Mouse (Mus musculus): ENCODE data around the gene B230217C12Rik.
"Not testable (repeated sequence)": the region's sequence is repeated elsewhere in the genome, so short reads cannot be mapped to it uniquely, and the experiment has no call there.

Gene B230217C12Rik

DNA sequence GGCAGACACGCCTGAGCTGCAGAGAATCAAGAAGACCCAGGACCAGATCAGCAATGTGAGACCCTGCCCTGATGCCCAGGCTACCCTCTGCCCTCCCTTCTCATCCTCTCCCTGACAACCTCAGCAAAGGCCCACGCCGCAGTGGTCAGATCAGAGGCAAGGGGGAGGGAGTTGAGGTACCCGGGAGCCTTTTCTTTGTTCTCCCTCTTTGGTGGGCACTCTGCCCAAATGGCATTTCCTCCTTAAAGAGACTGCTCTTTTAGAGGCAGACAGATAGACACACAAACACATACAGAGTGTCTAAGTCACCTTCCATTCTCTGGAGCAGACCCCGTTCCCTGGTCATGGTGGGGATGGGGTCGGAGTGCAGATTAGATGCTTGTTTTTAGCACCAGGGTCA lies 15.7 kb upstream of the B230217C12Rik start:
- DNase-seq (ENCODE audit: low read depth, low spot score): no peak

DNA sequence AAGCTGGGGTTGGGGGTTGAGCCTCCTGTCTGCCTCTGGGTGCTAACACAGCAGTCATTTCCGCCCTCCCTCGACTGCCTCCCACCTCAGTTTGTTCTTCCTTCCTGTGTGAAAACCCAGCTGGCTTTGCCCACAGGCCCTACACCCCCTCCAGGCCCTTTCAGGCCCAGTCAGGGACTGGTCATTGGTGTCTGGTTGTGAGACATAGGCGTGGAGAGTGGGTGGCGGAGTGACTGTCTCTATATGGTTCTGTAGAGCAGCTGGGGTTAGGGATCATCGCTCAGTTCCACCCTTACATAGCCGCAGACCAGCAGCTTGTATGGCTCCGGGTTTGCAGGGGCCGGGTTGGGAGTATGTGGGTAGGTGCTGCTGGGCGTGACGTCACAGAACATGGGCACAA lies 15.3 kb upstream of the B230217C12Rik start:
- DNase-seq (ENCODE audit: low read depth, low spot score): no peak

DNA sequence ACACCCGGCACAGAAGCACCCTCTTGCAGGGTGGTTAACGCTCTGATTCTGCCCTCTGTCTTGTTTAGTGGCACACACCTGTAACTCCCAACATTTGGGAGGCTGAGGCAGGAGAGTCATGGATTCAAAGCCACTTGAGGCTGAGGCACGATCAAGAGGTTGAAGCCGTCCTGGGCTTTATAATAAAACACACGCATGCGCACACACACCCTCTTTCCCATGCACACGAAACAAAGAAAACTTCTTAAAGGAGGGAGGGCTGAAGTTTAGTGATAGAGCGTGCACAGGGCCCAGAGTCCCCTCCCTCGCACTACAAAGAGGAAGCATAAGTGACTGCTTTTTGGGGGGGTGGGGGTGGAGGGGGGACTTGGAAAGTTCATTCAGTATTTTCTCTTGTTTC lies 14.6 kb upstream of the B230217C12Rik start:
- DNase-seq (ENCODE audit: low read depth, low spot score): peak; percentile 63

DNA sequence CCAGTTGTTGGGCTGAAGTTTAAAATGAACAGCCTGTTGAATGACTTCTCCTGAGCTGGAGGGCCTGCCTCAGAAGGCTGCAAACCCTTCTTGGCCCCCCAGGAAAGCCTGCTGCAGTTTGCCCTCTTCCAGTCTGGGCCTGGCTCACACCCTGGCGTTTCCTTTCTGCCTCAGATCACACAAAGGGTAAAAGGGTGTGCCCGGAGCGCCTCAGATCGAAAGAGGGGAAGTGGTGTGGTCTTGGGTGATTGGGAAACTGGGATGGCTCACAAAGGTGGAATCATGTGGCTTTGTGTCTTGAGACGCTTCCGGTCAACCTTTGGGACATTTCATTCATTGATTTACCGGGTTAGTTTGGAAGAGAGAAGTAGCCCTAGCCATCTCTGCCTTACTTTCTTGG lies 14.2 kb upstream of the B230217C12Rik start:
- DNase-seq (ENCODE audit: low read depth, low spot score): peak; percentile 58

DNA sequence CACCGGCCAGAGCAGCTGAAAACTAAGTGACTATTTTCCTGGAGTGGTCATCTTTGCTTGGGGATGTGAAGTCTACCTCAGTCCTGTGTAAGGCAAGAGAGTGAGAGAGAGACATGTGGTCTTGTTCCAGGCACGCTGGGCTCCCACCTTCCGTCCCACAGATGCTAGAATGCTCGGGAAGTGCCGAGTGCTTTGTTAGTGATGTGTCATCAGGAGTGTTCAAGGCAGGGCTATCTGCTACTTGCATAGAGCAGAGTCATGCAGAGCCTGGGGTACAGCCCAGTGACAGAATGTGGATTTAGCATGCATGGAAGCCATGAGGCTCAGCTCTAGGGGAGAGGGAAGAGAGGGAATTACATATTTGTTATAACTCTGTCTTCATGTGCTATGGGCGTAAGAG lies 12.9 kb upstream of the B230217C12Rik start:
- peak; percentile 54 for DNase-seq (ENCODE audit: low read depth, low spot score)

DNA sequence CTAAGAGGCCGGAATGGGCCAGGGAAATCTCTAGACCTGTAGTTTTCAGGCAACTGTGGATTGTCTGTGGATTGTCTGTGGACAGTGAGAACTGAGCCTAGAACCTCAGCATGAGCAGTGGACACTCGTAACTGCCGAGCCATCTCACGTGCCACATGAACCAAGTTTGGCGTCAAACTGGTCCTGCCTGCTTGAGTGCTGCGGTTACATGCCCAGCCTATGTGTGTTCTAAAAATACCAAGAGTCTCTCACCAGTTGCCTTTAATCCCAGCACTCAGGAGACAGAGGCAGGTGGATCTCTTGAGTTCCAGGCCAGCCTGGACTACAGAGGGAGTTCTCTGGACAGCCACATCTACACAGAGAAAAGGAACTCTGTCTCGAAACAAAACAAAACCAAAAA lies 11.2 kb upstream of the B230217C12Rik start:
- no peak for DNase-seq (ENCODE audit: low read depth, low spot score)

DNA sequence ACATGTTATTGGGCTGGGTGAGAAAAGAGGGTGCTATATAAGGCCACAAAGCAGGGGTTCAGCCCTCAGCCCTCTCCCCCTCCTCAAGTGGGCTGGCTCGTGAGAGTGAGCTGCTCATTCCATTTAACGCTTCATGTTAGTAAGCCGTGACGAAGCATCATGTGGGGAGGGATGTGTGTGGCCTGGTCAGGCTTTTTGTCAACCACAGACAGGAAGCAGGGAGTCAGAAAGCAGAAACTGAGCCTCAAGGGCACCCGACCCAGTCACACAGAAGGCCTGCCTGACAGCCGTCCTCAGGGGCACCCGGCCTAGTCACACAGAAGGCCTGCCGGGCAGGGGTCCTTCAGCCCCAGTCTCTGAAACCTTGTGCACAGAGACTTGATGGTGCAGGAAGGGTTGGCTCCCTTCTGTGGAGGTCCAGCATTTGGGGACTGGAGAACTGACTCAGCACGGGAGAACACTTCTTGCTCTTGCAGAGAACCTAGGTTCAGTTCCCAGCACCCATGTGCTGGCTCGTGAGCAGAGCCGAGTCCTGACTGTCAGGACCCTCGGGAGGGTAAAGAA lies 10.6 kb upstream of the B230217C12Rik start:
- no peak for DNase-seq (ENCODE audit: low read depth, low spot score)

DNA sequence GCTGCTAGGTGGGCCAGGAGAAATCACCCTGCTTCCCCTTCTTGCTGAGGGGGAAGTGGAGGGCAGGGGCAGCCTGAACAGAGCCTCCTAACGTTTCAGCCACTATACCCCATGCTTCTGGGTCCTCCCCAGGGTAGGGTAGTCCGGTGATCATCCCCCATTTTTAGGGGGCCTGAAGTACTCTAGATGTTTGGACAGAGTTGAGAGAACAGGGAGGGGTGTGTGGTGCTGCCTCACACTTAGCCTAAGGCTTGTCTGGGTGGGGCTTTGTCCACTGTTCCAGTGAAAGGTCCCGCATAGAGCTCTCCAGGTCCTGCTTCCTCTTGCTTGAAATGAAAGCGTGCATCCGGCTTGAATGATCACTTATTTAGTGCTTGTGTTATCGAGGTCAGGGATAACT lies 10.1 kb upstream of the B230217C12Rik start:
- peak; percentile 36 for DNase-seq (ENCODE audit: low read depth, low spot score)

DNA sequence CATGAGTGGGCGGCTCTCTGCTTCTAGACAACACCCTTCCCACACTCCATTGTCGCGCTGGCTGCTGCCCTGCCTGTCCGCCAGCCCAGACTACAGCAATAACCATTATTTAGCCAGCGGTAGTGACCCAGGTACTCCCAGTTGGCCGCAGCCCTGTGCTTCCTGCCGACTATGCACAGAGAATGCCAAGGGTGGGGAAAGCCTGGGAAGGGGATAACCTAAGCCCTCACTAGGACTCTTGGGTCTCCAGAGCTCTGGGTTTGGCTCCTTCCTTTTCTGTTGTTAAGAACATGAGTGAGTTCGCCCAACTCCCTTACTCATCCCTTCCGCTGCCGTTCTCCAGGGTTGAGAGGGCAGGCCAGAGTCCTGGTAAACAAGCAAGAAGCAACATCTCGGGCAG lies 8.6 kb upstream of the B230217C12Rik start:
- no peak for DNase-seq (ENCODE audit: low read depth, low spot score)

DNA sequence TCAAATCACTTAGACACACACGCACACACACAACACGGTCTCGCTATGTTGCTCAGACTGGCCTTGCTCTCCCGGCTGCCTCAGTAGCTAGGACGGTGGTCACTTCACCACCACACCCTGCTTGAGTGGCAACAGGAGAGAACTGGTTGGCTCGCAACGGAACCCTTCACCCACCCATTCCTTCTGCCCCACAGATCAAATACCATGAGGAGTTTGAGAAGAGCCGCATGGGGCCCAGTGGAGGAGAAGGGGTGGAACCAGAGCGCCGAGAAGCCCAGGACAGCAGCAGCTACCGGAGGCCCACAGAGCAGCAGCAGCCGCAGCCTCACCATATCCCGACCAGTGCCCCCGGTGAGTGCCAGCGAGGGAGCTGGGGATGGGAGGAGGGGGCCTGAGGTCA lies 7.2 kb upstream of the B230217C12Rik start:
- DNase-seq (ENCODE audit: low read depth, low spot score): no peak

DNA sequence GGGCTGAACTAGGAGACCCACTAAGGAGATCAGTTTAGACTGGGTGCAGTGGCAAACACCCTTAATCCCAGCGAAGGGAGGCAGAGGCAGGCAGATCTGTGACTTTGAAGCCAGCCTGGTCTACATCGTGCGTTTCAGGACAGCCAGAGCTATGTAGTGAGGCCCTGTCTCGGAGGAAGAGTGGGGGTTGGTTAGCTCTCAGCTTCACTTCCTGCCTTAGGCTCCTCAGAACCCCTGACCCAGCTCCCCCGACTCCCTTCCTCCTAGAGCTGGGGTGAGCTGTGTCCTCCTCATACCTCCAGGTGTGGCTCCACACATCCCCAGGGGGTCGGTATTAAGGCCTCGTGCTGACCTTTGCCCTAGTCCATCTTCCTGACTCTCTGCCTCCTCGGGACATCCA lies 4.0 kb upstream of the B230217C12Rik start:
- DNase-seq (ENCODE audit: low read depth, low spot score): no peak

DNA sequence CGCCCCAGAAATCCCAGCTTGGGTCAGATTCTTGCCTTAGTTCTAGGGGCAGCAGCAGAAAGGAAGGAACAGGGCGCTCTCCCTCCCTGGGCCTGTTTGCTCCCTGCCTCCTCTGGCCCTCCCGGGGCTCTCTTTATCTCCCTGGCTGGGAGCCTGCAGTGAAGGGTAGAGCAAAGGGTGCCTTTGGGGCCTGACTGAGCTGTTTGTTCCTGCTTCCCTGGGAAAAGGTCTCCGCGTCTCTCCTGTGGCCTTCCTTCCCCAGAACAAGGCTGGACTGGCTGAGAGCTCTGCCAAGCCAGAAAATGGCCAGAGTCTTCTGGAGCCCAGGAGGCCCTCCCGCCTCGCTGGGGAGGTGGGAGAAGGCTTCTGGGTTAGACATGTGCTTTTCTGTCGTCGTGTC lies 3.5 kb upstream of the B230217C12Rik start:
- not testable (repeated sequence) for DNase-seq (ENCODE audit: low read depth, low spot score)

DNA sequence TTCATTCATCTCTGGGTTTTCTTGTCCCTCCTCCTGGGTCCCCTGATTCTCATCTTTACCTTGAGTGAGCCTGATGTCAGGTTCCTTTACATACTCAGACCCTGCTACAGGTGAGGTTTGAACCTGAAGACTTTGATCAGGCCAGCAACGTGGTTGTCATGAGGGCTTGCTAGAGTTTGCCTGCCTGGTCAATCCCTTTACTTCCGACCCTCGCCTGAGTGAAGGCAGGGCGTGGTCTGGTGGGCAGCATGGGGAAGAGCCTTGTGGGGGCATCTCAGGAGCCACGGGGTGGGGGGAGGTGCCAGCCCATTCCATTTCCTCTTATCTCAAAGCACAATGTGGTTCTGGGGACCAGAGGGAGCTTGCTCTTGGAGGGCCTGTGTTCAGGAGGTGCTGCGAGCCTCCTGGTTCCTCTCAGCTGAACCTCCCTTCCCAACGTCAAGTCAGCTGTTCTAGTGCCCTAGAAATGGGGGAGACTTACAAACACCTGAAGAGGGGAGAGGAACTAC lies 2.9 kb upstream of the B230217C12Rik start:
- no peak for DNase-seq (ENCODE audit: low read depth, low spot score)

DNA sequence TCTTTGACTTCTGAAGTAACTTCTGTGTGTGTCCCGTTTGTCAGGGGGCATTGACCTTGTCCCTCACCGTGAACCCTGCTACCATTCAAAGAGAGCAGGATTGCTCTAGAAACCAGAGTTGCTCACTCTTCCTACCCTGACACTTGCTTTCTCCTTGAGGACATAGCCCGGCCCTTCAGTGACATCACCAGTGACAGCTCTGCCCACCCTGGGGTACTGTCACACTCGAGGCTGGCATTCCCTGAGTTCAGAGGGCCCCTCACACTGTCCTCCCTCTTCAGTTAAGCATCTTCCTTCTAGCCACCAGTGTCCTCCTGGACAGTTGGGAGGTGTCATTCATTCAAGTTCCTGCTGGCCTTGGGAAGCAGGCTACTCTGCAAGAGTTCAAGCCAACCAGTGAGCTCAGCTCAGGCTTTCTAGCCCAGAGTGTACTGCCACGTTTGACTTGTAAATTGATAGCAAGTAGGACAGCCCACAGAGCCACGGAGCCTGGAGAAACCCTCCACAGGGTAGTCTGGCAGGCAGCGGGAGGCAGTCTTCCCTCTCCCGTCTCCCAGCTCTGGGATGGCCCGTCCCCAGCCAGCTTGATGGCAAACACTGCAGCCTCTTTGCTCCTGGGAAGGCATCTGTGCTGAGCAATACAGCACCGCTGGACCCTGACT lies 1.7 kb upstream of the B230217C12Rik start:
- peak; percentile 57 for DNase-seq (ENCODE audit: low read depth, low spot score)

DNA sequence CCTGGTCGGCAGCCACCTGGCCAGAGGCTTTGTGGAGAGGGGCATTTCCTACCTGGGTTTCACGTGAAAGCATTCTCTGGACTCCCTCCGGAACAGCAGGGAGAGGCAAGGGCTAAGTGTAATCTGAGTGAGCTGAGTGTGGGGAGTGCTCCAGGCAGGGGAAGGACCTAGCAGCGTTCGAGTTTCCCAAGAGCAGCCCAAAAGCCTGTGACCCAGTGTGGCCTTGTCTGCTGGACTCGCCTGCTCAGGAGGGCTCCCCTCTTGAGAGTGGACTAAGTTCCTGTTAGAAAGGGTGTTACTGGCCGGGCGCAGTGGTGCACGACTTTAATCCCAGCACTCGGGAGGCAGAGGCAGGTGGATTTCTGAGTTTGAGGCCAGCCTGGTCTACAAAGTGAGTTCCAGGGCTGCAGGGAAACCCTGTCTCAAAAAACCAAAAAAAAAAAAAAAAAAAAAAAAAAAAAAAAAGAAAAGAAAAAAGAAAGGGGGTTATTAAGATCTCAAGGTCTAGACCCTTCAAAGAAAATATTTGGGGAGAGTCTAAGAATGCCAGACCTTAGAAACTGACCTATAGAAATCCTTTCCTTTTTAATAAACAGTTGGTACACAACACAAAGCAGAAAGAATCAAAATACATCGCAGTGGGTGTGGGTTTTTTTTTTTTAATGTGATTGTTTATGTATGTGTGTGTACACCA lies 992 bp upstream of the B230217C12Rik start:
- DNase-seq (ENCODE audit: low read depth, low spot score): peak; percentile 45

DNA sequence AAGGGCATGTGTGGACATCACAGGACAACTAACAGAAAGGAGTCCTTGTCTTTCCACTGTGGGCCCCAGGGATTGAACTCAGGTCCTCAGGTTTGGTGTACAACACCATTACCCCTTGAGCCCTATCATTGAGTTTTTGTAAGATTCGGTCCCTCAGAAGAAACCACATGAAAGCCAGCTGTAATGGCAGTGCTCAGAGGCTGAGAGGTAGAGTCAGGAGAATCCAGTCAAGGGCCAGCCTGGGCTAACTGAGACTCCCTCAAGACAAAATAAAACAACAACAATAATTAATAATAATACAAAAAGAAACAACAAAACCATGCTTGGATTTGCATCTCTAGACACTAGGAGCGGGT lies 467 bp upstream of the B230217C12Rik start:
- DNase-seq (ENCODE audit: low read depth, low spot score): no peak

DNA sequence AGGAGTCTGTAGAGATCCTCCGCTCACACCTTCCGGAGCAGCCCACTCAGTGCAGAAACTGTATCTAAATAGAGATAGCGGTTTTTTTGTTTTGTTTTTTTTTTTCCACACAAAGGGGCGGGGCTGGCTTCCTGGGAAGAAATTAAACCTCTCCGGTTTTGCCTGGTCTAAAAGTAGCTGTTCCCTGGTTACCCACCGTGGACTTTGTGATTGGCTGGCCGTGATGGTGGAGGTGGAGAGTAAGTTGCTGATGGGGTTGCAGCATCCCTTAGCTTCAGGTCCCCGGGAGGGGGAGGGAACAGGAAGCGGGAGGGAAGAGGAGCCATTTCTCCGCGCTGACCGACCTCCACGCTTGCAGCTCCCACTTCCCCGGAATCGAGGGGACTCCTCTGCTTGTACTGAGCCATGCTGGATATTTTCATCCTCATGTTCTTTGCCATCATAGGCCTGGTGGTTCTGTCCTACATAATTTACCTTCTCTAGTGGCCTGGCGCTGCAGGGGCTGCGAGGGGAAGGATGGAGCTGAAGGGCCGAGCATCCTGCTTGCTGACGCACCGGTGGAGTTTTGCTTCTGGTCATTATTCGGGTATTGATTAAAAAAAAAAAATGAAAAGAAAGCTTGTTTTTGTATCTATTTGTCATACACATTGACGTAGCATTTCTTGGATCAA lies 546 bp downstream of the B230217C12Rik start:
- peak; percentile 97 for DNase-seq (ENCODE audit: low read depth, low spot score)

DNA sequence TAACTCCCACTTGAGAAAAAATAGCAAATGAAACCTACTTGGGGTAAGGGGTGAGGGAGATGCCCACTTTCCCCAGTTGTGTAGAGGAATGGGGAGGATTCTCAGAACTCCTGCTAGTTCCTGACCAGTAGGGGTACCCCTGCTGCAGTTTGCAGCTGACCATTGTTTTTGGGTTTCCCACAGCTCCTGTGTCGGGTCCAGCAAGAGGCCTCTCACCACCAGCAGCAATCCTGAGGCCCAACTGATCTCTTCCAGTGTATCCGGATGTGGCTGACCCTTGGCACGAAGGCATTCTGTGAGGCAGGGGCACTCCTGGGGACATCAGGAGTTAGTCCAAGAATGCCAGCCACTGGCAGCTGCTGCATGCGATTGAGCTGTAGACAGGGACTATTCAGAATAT lies 1.4 kb downstream of the B230217C12Rik start:
- no peak for DNase-seq (ENCODE audit: low read depth, low spot score)

DNA sequence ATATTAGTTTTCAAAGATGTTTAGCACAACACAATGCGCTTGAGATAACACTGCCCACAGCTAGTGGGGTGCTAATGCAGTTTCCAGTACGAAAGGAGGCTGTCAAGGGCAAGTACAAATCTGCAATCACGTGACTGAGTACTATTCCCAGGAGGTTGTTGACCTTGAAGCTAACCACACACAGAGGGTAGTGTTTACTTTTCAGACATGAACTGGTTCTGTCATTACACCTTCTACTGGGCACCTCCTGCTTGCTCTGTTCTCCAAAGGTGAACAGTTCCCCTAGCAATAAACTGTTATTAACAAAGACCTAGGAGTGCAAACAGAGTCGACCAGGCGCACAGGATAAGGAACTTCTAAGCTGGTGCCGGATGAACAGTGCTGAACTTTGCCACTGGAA lies 9.8 kb downstream of the B230217C12Rik start:
- DNase-seq (ENCODE audit: low read depth, low spot score): peak; percentile 68

DNA sequence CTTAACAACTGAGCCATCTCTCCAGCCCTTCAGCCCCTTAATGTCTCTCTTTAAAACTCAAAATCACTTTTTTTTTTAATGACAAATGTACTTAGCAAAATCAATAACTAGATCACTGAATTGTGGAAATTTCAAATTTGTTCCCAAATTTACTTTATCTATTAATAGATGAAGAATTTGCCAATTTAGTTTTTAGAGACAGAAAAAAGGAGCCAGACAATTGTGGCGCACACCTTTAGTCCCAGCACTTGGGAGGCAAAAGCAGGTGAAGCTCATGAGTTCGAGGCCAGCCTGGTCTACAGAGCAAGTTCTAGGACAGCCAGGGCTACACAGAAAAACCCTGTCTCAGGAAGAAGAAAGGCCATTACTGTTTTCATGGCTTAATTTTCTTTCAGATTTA lies 11.0 kb downstream of the B230217C12Rik start:
- no peak for DNase-seq (ENCODE audit: low read depth, low spot score)

DNA sequence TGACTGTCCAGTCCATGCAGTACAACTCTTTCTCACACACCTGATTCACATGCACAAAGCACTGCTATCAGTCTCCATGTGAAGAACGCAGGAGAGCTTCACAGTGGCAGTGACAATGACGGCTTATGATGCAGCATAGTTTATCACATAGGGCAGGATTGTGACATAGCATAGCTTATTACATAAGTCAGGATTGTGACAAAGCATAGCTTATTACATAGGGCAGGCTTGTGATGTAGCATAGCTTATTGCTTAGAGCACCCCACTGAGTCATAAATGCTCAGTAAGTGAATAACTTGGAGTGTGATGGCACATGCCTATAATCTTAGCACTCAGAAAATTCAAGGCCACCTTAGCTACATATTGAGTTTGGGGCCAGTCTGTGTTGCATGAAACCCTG lies 14.9 kb downstream of the B230217C12Rik start:
- no peak for DNase-seq (ENCODE audit: low read depth, low spot score)

DNA sequence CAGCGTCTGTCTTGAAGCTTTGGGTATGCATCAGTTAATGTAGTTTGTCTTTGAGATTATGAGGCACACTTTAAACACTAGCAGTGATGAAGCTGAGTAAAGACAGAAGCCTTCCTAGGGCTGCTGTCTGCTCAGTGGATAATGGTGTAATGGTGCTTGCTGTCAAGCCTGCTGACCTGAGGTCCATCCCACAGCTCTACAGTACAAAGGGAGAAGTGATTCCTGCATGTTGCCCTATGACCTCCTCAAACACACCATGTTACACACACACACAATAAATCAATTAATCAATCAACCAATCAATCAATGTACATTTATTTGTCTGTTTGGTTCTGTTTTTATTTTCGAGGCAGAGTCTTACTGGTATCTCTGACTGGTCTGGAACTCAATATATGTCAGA lies 21.6 kb downstream of the B230217C12Rik start:
- DNase-seq (ENCODE audit: low read depth, low spot score): no peak

DNA sequence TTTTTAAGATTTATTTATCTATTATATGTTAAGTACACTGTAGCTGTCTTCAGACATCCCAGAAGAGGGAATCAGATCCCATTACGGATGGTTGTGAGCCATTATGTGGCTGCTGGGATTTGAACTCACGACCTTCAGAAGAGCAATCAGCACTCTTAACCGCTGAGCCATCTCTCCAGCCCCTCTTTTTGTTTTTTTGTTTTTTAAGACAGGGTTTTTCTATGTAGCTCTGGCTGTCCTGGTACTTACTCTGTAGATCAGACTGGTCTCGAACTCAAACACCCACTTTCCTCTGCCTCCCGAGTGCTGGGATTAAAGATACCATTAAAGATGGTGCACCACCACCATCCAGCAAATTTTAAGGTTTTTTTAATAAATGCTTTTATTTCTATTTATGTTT lies 24.8 kb downstream of the B230217C12Rik start:
- no peak for DNase-seq (ENCODE audit: low read depth, low spot score)
